Mouse (Mus musculus) heart, postnatal 36 days (tissue): ENCODE measurements around the gene Pdcd5. TPM values are rescaled to one million over a fixed set of nuclear protein-coding genes. Genes with fewer than 3 reads are reported as not detected.

Source experiments
- total RNA-seq, 2 experiments: library from RNA; stranded (reverse); gene quantifications; 2 replicates each; pipeline ENCODE4 v1.2.3; 2021

Gene Pdcd5
- total RNA-seq, 2 experiments from 2014 or later: 112 to 114 TPM

Other genes starting within 250 kb of the Pdcd5 start
- gene Slc7a9, start 198.7 kb downstream of the Pdcd5 start, total RNA-seq: not detected
- gene Tdrd12, start 109.8 kb downstream of the Pdcd5 start, total RNA-seq: not detected
- gene Nudt19, start 91.2 kb downstream of the Pdcd5 start, total RNA-seq: 10 to 100 TPM; 66.8 to 82.3 TPM
- gene Rgs9bp, start 61.9 kb downstream of the Pdcd5 start, total RNA-seq: under 1 TPM; 0.03 to 0.06 TPM
- gene Ankrd27, start 61.3 kb downstream of the Pdcd5 start, total RNA-seq: 10 to 100 TPM; 11.2 to 13.0 TPM
- 1 to 10 TPM; 3.5 to 3.7 TPM for gene Dpy19l3, start 106.9 kb upstream of the Pdcd5 start, total RNA-seq
- 10 to 100 TPM; 13.7 to 13.8 TPM for gene Zfp507, start 155.5 kb upstream of the Pdcd5 start, total RNA-seq